Mouse (Mus musculus) mesoderm, embryonic 11.5 days (tissue): Measurements from ENCODE around the gene Cdk5rap3.

Source experiments
- DNase-seq: peaks from one replicate; pipeline ENCODE4 v3.0.0-alpha.2; 2012; ENCODE audit warnings: low read depth, low spot score

Gene Cdk5rap3

GRCm38 (mm10) chr11:96916044-96916884, at the start of gene Cdk5rap3:
Gene Cdk5rap3, minus strand, starts transcription at chr11:96916496.
- peak; percentile 100 for DNase-seq

- DNase-seq, result peak; percentile 86
These were observed 47.3 kb upstream of the Cdk5rap3 start for GRCm38 (mm10) chr11:96963580-96963979.

GRCm38 (mm10) chr11:96957061-96957805, 40.9 kb upstream of the Cdk5rap3 start:
- no peak for DNase-seq

GRCm38 (mm10) chr11:96956009-96956724, 39.9 kb upstream of the Cdk5rap3 start:
- no peak for DNase-seq

GRCm38 (mm10) chr11:96955094-96955493, 38.8 kb upstream of the Cdk5rap3 start:
- DNase-seq, result no peak

- no peak for DNase-seq
These were observed 36.6 kb upstream of the Cdk5rap3 start for GRCm38 (mm10) chr11:96952896-96953295.

- no peak for DNase-seq
These were observed 36.1 kb upstream of the Cdk5rap3 start for GRCm38 (mm10) chr11:96952426-96952825.

- DNase-seq, result no peak
These were observed 34.5 kb upstream of the Cdk5rap3 start for GRCm38 (mm10) chr11:96950767-96951166.

- DNase-seq, result no peak
These were observed 31.6 kb upstream of the Cdk5rap3 start for GRCm38 (mm10) chr11:96947849-96948248.

GRCm38 (mm10) chr11:96946498-96946897, 30.2 kb upstream of the Cdk5rap3 start:
- no peak for DNase-seq

GRCm38 (mm10) chr11:96944844-96945580, 28.7 kb upstream of the Cdk5rap3 start:
- DNase-seq, result no peak

- DNase-seq, result peak; percentile 94
These were observed 27.5 kb upstream of the Cdk5rap3 start, which contains the start of gene Pnpo for GRCm38 (mm10) chr11:96943746-96944304. Gene Pnpo, minus strand, starts transcription at chr11:96943986.

- DNase-seq, result no peak
These were observed 25.8 kb upstream of the Cdk5rap3 start for GRCm38 (mm10) chr11:96941989-96942590.

GRCm38 (mm10) chr11:96940578-96941465, 24.5 kb upstream of the Cdk5rap3 start:
- DNase-seq, result no peak

GRCm38 (mm10) chr11:96938426-96938800, 22.1 kb upstream of the Cdk5rap3 start:
- no peak for DNase-seq

GRCm38 (mm10) chr11:96937549-96938425, 21.5 kb upstream of the Cdk5rap3 start:
- DNase-seq, result peak; percentile 35

- no peak for DNase-seq
These were observed 19.8 kb upstream of the Cdk5rap3 start for GRCm38 (mm10) chr11:96935872-96936650.

GRCm38 (mm10) chr11:96934921-96935356, 18.6 kb upstream of the Cdk5rap3 start:
- DNase-seq, result peak; percentile 67
